Mouse (Mus musculus): ENCODE results near the gene Spink2.

- no peak for TF ChIP-seq CTCF (IDR thresholded peaks at IDR 0.05; ENCODE audit: insufficient read depth, low read depth, low read length)
- TF ChIP-seq POLR2A (IDR thresholded peaks at IDR 0.05; ENCODE audit: insufficient read depth, low read depth, low read length), result no peak
Measured at GRCm38 (mm10) chr5:77165703-77166625, 45.3 kb downstream of the Spink2 start.
